Mouse (Mus musculus) T-helper 2 cell (primary cell): Measurements from ENCODE around the gene Bbs9.

Source experiments
- in situ Hi-C: fragments of 300-600 bp; cut with MboI, MseI; formaldehyde crosslinking; loops from one replicate; pipeline ENCODE4 v1.15.1; 2025; ENCODE audit warnings: high pct_unique_total_duplicates

The Bbs9 gene

GRCm38 (mm10) chr9:22735385-22735784 lies 259.9 kb downstream of the Bbs9 start:
- in situ Hi-C loops = no loop called here

GRCm38 (mm10) chr9:22737893-22738292 lies 262.4 kb downstream of the Bbs9 start:
- in situ Hi-C loops = no loop called here

GRCm38 (mm10) chr9:22738861-22739260 lies 263.3 kb downstream of the Bbs9 start:
- in situ Hi-C loops = no loop called here

GRCm38 (mm10) chr9:22741967-22742366 lies 266.5 kb downstream of the Bbs9 start:
- in situ Hi-C loops = no loop called here

- in situ Hi-C loops = no loop called here
Measured at GRCm38 (mm10) chr9:22748617-22749016, 273.1 kb downstream of the Bbs9 start.

GRCm38 (mm10) chr9:22750779-22751545 lies 275.4 kb downstream of the Bbs9 start:
- in situ Hi-C loops = no loop called here

- in situ Hi-C loops = no loop called here
Measured at GRCm38 (mm10) chr9:22751546-22751929, 276.0 kb downstream of the Bbs9 start.

- in situ Hi-C loops = no loop called here
Measured at GRCm38 (mm10) chr9:22754081-22754672, 278.7 kb downstream of the Bbs9 start.

GRCm38 (mm10) chr9:22758487-22758886 lies 283.0 kb downstream of the Bbs9 start:
- in situ Hi-C loops = no loop called here

- in situ Hi-C loops = no loop called here
Measured at GRCm38 (mm10) chr9:22759241-22759640, 283.7 kb downstream of the Bbs9 start.

GRCm38 (mm10) chr9:22760376-22760775 lies 284.9 kb downstream of the Bbs9 start:
- in situ Hi-C loops = no loop called here

- in situ Hi-C loops = no loop called here
Measured at GRCm38 (mm10) chr9:22761487-22761886, 286.0 kb downstream of the Bbs9 start.

- in situ Hi-C loops = no loop called here
Measured at GRCm38 (mm10) chr9:22765618-22766220, 290.2 kb downstream of the Bbs9 start.

GRCm38 (mm10) chr9:22767154-22767553 lies 291.6 kb downstream of the Bbs9 start:
- in situ Hi-C loops = no loop called here

- in situ Hi-C loops = no loop called here
Measured at GRCm38 (mm10) chr9:22767860-22768259, 292.3 kb downstream of the Bbs9 start.

- in situ Hi-C loops = no loop called here
Measured at GRCm38 (mm10) chr9:22771785-22772184, 296.3 kb downstream of the Bbs9 start.

- in situ Hi-C loops = no loop called here
Measured at GRCm38 (mm10) chr9:22776246-22776961, 300.9 kb downstream of the Bbs9 start.

GRCm38 (mm10) chr9:22777425-22777824 lies 301.9 kb downstream of the Bbs9 start:
- in situ Hi-C loops = no loop called here

GRCm38 (mm10) chr9:22779631-22780030 lies 304.1 kb downstream of the Bbs9 start:
- in situ Hi-C loops = no loop called here

- in situ Hi-C loops = no loop called here
Measured at GRCm38 (mm10) chr9:22786006-22786405, 310.5 kb downstream of the Bbs9 start.

GRCm38 (mm10) chr9:22788423-22788822 lies 312.9 kb downstream of the Bbs9 start:
- in situ Hi-C loops = no loop called here

- in situ Hi-C loops = no loop called here
Measured at GRCm38 (mm10) chr9:22788850-22789249, 313.3 kb downstream of the Bbs9 start.
